In genomic region chr3:142957768-142958167, GRCm38 (mm10) we compare ENCODE assay signal across 25 mouse cellular contexts.
DNase-seq lines count a peak whose midpoint lies in the region; ATAC-seq and TF ChIP-seq lines count a peak whose summit lies in the region.
"Had no signal": no experiment of that assay in that cellular context is flagged by ENCODE, and none has a peak within 500 bp of the region (broad histone marks: within the 10 kb centered on the region; RNA-seq: fewer than 3 reads in every experiment).

No protein-coding gene starts in this region.

- H3K27me3 ChIP-seq in heart, embryonic 13.5 days (replicated peaks), result no peaks in the 10 kb centered on the region
- no peaks in the 10 kb centered on the region for H3K27me3 ChIP-seq in lung, postnatal 0 days (replicated peaks; ENCODE audit: insufficient read depth, low read length)
- H3K27me3 ChIP-seq in hindbrain, embryonic 14.5 days (ENCODE audit: control insufficient read depth, insufficient read depth, low read length), result no peaks in the 10 kb centered on the region
- H3K27me3 ChIP-seq: forebrain, embryonic 13.5 days; limb, embryonic 12.5 days; megakaryocyte, embryonic 14.5 days; midbrain, embryonic 13.5 days; neural tube, embryonic 12.5 days had no signal

- WGBS in heart, embryonic 13.5 days, result 44% methylated on average over 8 of the region's 8 CpGs
- WGBS in lung, postnatal 0 days, result 60% methylated on average over 8 of the region's 8 CpGs
- 82% methylated on average over 8 of the region's 8 CpGs for WGBS in hindbrain, embryonic 14.5 days

- intact Hi-C loops in heart, postnatal 25 days (cut with DNase I), result no loop called here

- no peak for DNase-seq in heart, postnatal 25 days (ENCODE audit: low spot score)
- DNase-seq in lung, postnatal 36 days, result peak; percentile 24
- DNase-seq in lung, postnatal 0 days (ENCODE audit: low spot score), result no peak
- peak; percentile 33 for DNase-seq in adrenal gland, postnatal 14 days
- DNase-seq in natural killer cell, adult 2 months (ENCODE audit: low spot score in 2 of 2), result no peak
- no peak for DNase-seq in hindbrain, embryonic 14.5 days (ENCODE audit: low spot score)
- DNase-seq: cerebellum, adult 9-10 months; gastrocnemius, adult 2 months; kidney, adult 9 months; kidney, postnatal 36 days; layer of hippocampus, postnatal 36 days; liver, postnatal 0 days; right cerebral cortex, postnatal 25 days; spleen, adult 18-20 months; thymus, postnatal 4 days had no signal

- no peak overlapping the region for H3K4me2 ChIP-seq in heart, embryonic 13.5 days
- no peak overlapping the region for H3K4me2 ChIP-seq in lung, postnatal 0 days (replicated peaks; ENCODE audit: low read depth, low read length)
- no peak overlapping the region for H3K4me2 ChIP-seq in hindbrain, embryonic 14.5 days (replicated peaks)
- H3K4me2 ChIP-seq: forebrain, embryonic 13.5 days; limb, embryonic 12.5 days; liver, embryonic 11.5 days; midbrain, embryonic 13.5 days; neural tube, embryonic 12.5 days had no signal

- H3K4me3 ChIP-seq in heart, embryonic 13.5 days, result no peak overlapping the region
- no peak overlapping the region for H3K4me3 ChIP-seq in lung, postnatal 0 days (ENCODE audit: low read depth, low read length)
- no peak overlapping the region for H3K4me3 ChIP-seq in hindbrain, embryonic 14.5 days (replicated peaks; ENCODE audit: low read length)
- H3K4me3 ChIP-seq: forebrain, embryonic 13.5 days; gastrocnemius, adult 2 months; hindbrain, embryonic 10.5 days; limb, embryonic 12.5 days; megakaryocyte, embryonic 14.5 days; midbrain, embryonic 13.5 days; neural tube, embryonic 12.5 days had no signal

- H3K9ac ChIP-seq in heart, embryonic 13.5 days, result no peak overlapping the region
- no peak overlapping the region for H3K9ac ChIP-seq in lung, postnatal 0 days (replicated peaks; ENCODE audit: low read depth)
- no peak overlapping the region for H3K9ac ChIP-seq in hindbrain, embryonic 14.5 days
- H3K9ac ChIP-seq: forebrain, embryonic 13.5 days; limb, embryonic 12.5 days; liver, postnatal 0 days; midbrain, embryonic 13.5 days; neural tube, embryonic 12.5 days had no signal

- no peak for TF ChIP-seq EP300 in lung, postnatal 0 days (IDR thresholded peaks at IDR 0.05)

- peak overlapping the region; percentile 57 for H3K27ac ChIP-seq in heart, embryonic 13.5 days (replicated peaks)
- H3K27ac ChIP-seq in lung, postnatal 0 days (ENCODE audit: low read length), result no peak overlapping the region
- no peak overlapping the region for H3K27ac ChIP-seq in hindbrain, embryonic 14.5 days
- H3K27ac ChIP-seq: forebrain, embryonic 13.5 days; gastrocnemius, adult 2 months; hindbrain, embryonic 10.5 days; hindbrain, postnatal 0 days; limb, embryonic 12.5 days; midbrain, embryonic 13.5 days; neural tube, embryonic 12.5 days had no signal

- TF ChIP-seq CTCF in lung, postnatal 0 days (IDR thresholded peaks at IDR 0.05), result no peak

- no peaks in the 10 kb centered on the region for H3K36me3 ChIP-seq in heart, embryonic 13.5 days
- no peaks in the 10 kb centered on the region for H3K36me3 ChIP-seq in lung, postnatal 0 days (ENCODE audit: insufficient read depth, low read length)
- H3K36me3 ChIP-seq in hindbrain, embryonic 14.5 days (replicated peaks; ENCODE audit: control insufficient read depth, insufficient read depth), result no peaks in the 10 kb centered on the region
- H3K36me3 ChIP-seq: hindbrain, embryonic 10.5 days; limb, embryonic 12.5 days; midbrain, embryonic 13.5 days; neural tube, embryonic 12.5 days had no signal

- ATAC-seq in heart, embryonic 13.5 days (ENCODE audit: extremely low read depth, insufficient number of reproducible peaks, low FRiP score, low TSS enrichment), result no peak
- ATAC-seq in lung, postnatal 0 days, result no peak; the same call in 1 of the 2 replicates
- ATAC-seq in hindbrain, embryonic 14.5 days (ENCODE audit: low FRiP score), result no peak
- ATAC-seq: forebrain, embryonic 13.5 days; hindbrain, postnatal 0 days; intestine, embryonic 16.5 days; liver, postnatal 0 days; midbrain, embryonic 13.5 days had no signal

- no peaks in the 10 kb centered on the region for H3K9me3 ChIP-seq in heart, embryonic 13.5 days
- no peaks in the 10 kb centered on the region for H3K9me3 ChIP-seq in lung, postnatal 0 days (ENCODE audit: low read length)
- H3K9me3 ChIP-seq in hindbrain, embryonic 14.5 days (ENCODE audit: control insufficient read depth, low read length), result no peaks in the 10 kb centered on the region
- H3K9me3 ChIP-seq: forebrain, embryonic 13.5 days; hindbrain, embryonic 10.5 days; limb, embryonic 12.5 days; midbrain, embryonic 13.5 days; neural tube, embryonic 12.5 days had no signal

- peaks cover 11% of the 10 kb centered on the region for H3K4me1 ChIP-seq in heart, embryonic 13.5 days
- peaks cover 4% of the 10 kb centered on the region; the same call in 1 of the 2 replicates for H3K4me1 ChIP-seq in lung, postnatal 0 days (ENCODE audit: insufficient read depth, low read depth, low read length)
- no peaks in the 10 kb centered on the region for H3K4me1 ChIP-seq in hindbrain, embryonic 14.5 days (replicated peaks; ENCODE audit: control insufficient read depth, insufficient read depth, low read length)
- H3K4me1 ChIP-seq: forebrain, embryonic 13.5 days; hindbrain, embryonic 10.5 days; limb, embryonic 12.5 days; midbrain, embryonic 13.5 days; neural tube, embryonic 12.5 days had no signal

Comparison
In these comparisons a context has a peak if more than half of its experiments do, and no peak if none do; other contexts are left out.
1. DNase-seq: peak in lung, postnatal 36 days (single experiment) and adrenal gland, postnatal 14 days (single experiment); none in heart, postnatal 25 days (single experiment), lung, postnatal 0 days (single experiment), natural killer cell, adult 2 months (0 of 2) and hindbrain, embryonic 14.5 days (single experiment).